Mouse (Mus musculus) right cerebral cortex, adult 18-20 months (tissue): ENCODE measurements around the gene Relt.
A peak's percentile ranks its signal among the peaks of the same experiment; 100 is the strongest.

ENCODE experiments used
- DNase-seq: peaks from one replicate; pipeline ENCODE4 v3.0.0; 2022; ENCODE audit warnings: mixed read lengths

The Relt gene

DNA sequence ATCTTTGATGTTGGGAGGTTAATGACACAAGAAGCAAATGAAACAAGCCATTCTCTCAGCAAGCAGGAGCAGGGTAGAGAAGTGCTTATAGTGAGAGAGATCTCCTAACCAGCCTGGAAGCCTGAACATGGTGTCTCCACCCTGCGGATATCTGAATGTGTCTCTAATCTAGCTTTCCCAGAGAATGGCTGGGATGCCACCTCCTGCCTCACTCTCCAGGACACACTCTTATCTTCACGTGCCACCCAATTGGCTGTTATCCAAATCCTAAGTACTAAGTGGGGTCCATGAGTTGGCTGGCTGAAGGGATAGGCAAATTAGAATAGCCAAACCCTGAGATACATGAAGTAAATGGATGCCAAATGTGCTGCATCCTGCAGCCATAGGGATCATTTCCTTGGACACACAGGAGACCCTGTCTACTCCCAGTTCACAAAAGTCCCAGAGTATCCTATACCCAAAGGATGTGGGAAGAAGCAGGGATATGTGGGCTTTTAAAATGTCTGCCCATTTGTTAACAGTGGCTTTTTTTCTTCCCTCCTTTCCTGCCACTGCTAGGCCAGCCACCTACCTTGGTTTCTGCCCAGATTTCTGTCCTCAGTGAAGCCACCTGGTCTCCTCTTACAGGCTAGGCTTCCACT, 18.7 kb downstream of the Relt start:
- no peak for DNase-seq

DNA sequence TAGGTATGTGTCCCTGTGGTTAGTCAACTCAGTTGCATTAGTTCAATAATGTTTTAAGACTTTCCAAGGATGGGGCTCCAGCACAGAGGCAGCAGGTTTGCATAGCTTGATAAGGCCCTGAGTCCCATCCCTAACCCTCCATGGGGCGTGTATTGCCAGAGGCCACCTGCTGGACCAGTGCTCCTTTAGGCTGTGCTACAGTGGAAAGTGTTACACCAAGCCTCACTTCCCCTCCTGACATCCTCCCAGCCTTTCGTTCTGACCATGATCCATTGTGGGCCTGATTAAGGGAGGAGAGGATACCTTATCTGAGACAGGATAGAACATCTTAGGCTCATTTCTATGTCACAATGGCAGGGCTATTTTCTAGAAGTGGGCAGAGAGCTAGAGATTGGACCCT, 19.4 kb downstream of the Relt start:
- DNase-seq = no peak

GRCm38 (mm10) chr7:100842175-100842574, 21.1 kb downstream of the Relt start:
- DNase-seq = no peak

GRCm38 (mm10) chr7:100841608-100842007, 21.6 kb downstream of the Relt start:
- no peak for DNase-seq

DNA sequence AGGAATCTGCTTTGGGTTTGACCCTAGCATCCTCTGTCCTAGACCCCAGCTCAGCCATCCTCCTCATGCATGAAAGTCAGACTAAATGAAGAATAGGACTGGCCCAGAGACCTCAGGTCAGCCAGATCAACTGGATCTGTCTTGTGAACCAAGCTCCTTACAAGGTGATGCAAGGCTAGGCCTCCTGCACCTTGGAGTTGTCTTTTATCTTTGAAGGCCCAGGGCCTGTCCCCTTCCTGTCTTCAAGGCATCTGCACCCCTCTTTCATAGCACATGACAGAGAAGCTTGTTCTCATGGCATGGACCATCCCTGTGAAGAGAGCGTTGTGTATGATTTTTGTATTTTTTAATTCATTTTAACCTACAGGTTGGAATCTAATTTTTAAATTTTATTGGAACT, 22.3 kb downstream of the Relt start:
- no peak for DNase-seq

DNA sequence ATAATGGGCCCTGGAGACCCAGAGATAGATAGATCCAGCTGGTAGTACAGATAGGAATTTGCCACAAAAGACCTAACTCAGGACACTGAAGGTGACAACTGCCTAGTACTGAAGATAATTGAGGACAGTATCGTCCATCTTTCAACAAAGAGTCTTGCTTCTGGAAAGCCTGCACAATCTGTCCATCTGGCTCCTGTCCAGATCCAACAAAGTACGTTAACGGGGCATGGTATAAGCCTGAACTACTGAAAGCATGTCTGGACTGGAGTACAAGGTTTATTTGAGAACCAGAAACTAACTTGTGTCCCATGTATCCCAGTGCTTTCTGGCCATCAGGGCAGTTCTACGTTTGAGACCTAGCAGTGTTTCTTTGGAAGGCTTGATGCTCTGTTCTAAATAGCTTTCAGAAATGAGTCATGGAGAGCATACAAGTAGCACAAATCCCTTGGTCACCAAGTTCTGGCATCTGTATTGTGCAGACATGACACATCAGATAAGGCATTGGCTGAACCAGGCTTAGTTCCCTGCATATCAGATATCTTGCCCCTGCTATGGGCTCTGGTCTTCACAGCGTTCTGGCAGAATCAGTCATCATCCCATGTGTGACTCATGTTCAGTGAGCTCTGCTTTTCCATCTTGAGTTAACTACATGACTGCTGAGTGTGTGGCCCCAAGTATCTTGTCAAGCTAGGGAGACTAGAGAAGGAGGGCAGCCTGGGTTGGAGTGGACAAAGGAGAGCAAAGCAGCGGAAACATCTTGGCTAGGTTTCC, 23.4 kb downstream of the Relt start:
- no peak for DNase-seq

DNA sequence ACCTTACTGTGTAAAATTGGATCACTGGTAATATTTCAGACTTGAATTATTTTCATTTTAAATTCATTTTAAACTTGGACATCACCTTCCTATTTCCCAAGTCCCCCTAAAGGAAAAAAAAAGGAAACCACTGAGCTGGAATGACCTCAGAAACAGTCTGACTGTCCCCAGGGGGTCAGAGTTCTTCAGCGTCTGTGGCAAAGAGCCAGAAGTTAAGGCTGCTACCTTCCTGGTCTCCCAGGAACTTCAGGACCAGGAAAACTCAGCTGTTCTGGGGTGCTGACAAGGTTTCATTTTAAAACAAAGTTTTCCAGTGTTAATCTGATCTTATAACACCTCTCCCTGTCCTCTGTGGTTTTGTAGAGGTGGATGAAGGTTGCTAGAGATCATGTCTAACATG, 25.5 kb downstream of the Relt start:
- DNase-seq = no peak

DNA sequence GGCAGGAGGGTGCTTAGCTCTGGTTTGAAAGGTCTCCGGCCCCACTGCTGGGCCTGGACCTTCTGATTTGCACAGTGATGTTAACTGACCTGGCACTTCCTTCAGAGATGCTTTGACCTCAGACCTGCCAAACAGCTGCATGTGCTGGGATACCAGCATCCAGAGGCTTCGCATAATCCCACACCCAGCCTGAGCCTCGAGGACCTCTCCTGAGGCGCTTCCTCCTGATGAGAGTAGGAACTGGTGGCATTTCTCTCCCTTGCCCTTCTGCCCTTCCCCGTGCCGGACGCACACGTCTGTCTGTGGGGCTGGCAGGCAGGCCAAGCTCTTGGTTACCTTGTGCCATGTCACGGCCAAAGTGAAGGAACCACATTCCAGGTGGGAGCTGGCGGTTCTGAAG, 26.6 kb downstream of the Relt start:
- DNase-seq = no peak

DNA sequence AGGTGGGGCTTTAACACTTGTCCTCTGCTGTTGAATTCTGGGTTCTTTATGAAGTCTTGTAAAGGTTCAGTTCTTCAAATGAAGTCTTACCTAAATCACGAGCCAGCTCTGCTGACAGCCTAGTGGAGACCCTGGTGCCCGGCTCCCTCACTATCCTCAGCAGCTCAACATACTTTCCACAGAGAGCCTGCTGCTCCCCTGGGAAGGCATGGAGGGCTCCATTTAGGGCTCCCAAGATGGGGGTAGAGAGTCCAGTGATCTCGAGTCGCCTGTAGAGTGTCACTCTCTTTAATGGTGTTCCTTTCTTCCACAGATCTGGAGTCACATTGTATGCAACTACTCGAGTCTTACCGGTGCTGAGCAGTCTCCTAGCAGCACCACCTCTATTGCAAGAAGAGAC, 27.5 kb downstream of the Relt start:
- no peak for DNase-seq

- no peak for DNase-seq
These were observed 28.1 kb downstream of the Relt start for GRCm38 (mm10) chr7:100835168-100835567.

DNA sequence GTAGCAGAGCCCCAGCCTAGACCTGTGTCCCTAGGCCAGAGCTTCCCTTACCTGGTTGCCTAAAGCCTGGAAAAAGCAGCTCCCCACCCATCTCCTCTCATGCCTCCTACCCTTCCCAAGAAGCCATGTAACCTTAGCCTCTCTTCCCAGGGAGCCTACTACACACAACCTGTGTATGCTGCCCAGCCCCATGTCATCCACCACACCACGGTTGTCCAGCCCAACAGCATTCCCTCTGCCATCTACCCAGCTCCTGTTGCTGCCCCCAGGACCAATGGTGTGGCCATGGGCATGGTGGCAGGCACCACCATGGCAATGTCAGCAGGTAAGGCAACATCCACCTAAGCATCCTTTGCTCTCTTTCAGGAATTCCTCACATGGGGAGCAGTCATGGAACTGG, 29.4 kb downstream of the Relt start:
- DNase-seq = no peak

GRCm38 (mm10) chr7:100828549-100828948, 34.7 kb downstream of the Relt start:
- DNase-seq = no peak

- no peak for DNase-seq
These were observed 38.6 kb downstream of the Relt start for GRCm38 (mm10) chr7:100824661-100825060.

- DNase-seq = no peak
These were observed 44.7 kb downstream of the Relt start for GRCm38 (mm10) chr7:100818401-100819064.

DNA sequence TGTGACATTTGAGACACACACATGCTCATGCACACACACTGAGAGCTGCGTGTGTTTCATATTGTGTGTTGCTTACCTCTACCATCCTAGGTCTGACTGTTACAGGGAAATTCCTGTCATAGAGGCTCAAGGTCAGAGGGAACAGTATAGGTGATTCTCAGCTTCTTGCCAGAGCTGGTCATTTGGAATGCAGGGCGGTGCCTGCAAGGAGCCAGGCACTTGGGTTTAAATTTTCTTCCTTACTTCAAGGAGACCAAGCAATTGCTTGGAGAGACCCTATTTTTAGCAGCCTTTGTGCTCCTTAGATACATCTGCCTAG, 45.8 kb downstream of the Relt start:
- DNase-seq = no peak

GRCm38 (mm10) chr7:100816759-100817441, 46.3 kb downstream of the Relt start:
- peak; percentile 76 for DNase-seq

DNA sequence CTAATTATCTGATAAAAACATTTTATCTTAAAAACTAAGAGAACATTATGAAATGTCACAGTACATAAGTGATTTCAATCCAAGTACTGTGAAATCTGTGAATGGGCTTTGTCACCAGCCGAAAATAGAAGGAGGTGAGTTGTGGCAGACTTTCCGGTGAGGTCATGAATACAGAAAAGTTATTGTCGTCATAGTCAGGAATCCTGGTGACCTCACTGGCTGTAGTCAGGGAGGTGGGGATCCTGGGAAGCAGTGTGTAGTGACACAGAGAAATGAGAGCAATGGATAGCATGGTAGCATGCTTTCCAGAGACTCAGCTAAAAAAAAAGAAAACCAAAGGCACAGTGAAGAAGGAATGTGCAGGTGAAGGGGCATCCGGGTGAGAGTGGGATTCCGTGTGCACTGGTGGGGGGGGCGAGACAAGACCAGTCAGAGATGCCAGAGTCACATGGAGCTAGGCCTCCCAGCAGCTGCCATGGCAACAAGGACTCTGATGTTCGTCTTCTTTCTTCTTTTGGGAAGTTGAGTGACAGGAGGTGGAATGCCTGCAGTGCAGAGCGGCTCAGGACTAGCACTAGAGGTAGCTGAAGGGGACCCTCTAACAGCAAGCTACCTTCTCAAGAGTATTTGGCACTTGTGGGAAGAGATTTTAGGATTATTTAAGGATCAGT, 47.2 kb downstream of the Relt start:
- DNase-seq = no peak

DNA sequence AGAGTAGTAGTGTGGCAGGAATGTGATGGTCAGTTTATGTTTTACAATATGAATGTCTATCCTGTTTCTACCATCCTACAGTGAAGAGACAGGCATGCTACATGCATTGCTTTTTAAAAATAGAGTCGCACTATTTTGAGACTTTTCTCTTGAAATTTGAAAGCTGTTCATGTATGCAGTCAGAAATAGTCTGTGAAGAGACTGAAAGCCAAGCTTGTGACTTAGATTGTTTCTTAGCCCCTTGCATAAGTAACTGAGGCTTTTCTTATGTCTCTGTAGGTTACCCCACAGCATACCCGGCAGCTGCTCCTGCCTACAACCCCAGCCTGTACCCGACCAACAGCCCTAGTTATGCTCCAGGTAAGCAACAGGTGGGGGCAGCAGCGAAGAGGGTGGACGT, 50.6 kb downstream of the Relt start:
- no peak for DNase-seq

DNA sequence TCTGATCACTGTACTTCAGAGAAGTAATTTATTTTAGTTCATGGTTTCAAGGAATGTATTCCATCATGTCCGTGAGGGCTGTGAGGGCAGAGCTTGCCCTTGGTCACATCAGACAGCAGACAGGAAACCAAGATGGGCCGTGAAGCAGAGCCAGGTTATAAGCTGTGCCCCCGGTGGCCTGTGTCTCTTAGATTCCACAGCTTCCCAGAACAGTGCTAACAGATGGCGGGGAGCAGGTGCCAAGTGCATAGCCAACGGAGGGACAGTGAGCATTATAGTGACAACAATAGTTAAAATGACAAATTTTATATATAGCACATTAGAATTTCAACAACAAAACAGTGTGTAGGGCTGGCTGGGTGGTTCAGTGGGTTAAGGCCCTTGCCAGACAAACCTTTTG, 51.3 kb downstream of the Relt start:
- DNase-seq = no peak

GRCm38 (mm10) chr7:100805391-100805790, 57.9 kb downstream of the Relt start:
- no peak for DNase-seq

DNA sequence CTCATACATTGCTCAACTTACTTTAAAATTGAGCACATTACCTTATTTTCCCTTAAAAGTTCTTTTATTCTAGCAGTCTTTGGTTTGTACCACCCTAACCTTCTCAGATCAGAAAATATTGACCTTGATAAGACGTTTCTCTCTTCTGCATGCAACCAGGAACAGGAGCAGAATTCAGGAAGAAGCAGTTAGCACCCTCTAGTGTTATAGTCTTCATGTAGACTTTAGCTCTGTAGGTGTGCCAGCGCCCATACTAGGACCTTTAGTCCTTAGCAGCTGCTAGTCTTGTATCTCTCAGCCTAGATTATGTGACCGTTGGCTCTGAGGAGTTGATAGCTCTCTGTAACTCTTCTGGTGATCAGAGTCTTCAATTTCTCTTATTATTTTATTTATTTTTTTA, 64.4 kb downstream of the Relt start:
- no peak for DNase-seq
